Mouse (Mus musculus) midbrain, embryonic 10.5 days (tissue): ENCODE data around the gene Preb. TPM values are rescaled to one million over a fixed set of nuclear protein-coding genes. Genes with fewer than 3 reads are reported as not detected.
A peak's percentile ranks its signal among the peaks of the same experiment; 100 is the strongest.

Experiments used
- DNase-seq: peaks from one replicate; pipeline ENCODE4 v3.0.0-alpha.2; 2017; ENCODE audit warnings: low spot score
- H3K27ac ChIP-seq: fragments of 300-500 bp; sonication (generic); replicated peaks from 2 replicates; pipeline ENCODE4 v1.5.1; 2016; ENCODE audit warnings: mild to moderate bottlenecking
- H3K27me3 ChIP-seq: fragments of 300-500 bp; sonication (generic); 2 replicates; pipeline ENCODE4 v1.6.1; 2016; ENCODE audit warnings: low read depth, mild to moderate bottlenecking; ENCODE audit not compliant: poor library complexity, severe bottlenecking
- H3K36me3 ChIP-seq: fragments of 300-500 bp; sonication (generic); 2 replicates; pipeline ENCODE4 v1.6.1; 2016; ENCODE audit warnings: mild to moderate bottlenecking, moderate library complexity
- H3K4me1 ChIP-seq: fragments of 300-500 bp; sonication (generic); 2 replicates; pipeline ENCODE4 v1.6.1; 2016
- H3K4me3 ChIP-seq: fragments of 300-500 bp; sonication (generic); 2 replicates; pipeline ENCODE4 v1.5.1; 2016; ENCODE audit warnings: mild to moderate bottlenecking, moderate library complexity
- H3K9me3 ChIP-seq: fragments of 300-500 bp; sonication (generic); replicated peaks from 2 replicates; pipeline ENCODE4 v1.6.1; 2016; ENCODE audit warnings: mild to moderate bottlenecking
- WGBS: fragments of 180-500 bp; shearing (Covaris S2); methylation state at CpG from one replicate; pipeline ENCODE4 v1.1.7; 2016; 5-methylcytosine and 5-hydroxymethylcytosine counted together
- polyA plus RNA-seq: library from polyadenylated mRNA; unstranded; fragments of >200 nt; fragmentation: Nextera tagmentation; extraction: Ambion mirVana; gene quantifications from 2 replicates; pipeline ENCODE4 v1.2.1, GENCODE M21; 2016

The Preb gene
- polyA plus RNA-seq, 1 experiment from 2014 or later: 138 TPM

DNA sequence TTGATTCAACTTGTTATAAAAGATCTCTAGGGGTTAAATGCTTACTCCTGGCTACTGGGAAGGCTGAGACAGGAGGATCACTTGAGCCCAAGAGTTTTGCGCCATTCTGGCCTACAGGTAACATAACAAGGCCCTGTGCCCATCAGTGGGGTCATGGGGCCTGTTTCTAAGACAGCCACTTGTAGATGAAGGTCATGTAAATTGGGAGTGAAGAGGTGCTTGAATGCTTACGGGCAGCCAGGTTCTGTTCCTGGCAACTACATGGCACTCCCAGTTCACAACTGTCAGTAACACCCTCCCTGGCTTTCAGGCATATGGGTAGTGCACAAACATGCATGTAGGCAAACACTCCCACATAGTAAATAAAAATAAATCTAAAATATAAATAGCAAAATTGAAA, 9.2 kb downstream of the Preb start:
- H3K4me1 ChIP-seq: peaks cover 23% of the 10 kb centered on the region
- H3K9me3 ChIP-seq: no peaks in the 10 kb centered on the region
- DNase-seq: no peak
- H3K27ac ChIP-seq: no peak overlapping the region
- H3K4me3 ChIP-seq: 0 out of 2 replicates have a peak overlapping the region, but pooled peaks have one; percentile 59
- whole genome bisulfite sequencing: 94% methylated on average over 2 of the region's 2 CpGs
- H3K36me3 ChIP-seq: peaks cover 44% of the 10 kb centered on the region
- peaks cover 31% of the 10 kb centered on the region for H3K27me3 ChIP-seq

DNA sequence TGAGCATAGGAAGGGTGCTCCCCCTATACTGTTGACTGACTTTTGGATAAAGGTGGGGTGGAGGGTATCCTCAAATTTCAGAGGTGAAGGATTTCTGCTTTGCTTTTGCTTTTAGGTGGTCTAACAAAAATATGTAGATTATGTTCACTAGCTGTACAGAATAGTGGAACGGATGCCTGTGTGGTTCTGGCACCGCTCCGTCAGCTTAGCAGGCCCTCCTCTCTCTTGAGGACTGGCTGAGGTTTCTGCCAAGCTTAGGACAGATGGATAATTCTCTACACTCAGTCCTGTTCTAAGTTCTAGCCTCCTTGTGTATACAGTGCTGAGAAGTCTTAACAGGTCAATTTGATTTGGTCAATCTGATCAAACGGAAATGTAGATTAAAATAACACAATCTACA, 9.7 kb downstream of the Preb start:
- WGBS: 72% methylated on average over 4 of the region's 4 CpGs
- Histone ChIP-seq H3K27ac (no peak overlapping the region), H3K4me3 (peak overlapping the region; percentile 59), H3K4me1 (peaks cover 25% of the 10 kb centered on the region), H3K36me3 (peaks cover 40% of the 10 kb centered on the region), H3K27me3 (peaks cover 36% of the 10 kb centered on the region), H3K9me3 (no peaks in the 10 kb centered on the region)
- no peak for DNase-seq

DNA sequence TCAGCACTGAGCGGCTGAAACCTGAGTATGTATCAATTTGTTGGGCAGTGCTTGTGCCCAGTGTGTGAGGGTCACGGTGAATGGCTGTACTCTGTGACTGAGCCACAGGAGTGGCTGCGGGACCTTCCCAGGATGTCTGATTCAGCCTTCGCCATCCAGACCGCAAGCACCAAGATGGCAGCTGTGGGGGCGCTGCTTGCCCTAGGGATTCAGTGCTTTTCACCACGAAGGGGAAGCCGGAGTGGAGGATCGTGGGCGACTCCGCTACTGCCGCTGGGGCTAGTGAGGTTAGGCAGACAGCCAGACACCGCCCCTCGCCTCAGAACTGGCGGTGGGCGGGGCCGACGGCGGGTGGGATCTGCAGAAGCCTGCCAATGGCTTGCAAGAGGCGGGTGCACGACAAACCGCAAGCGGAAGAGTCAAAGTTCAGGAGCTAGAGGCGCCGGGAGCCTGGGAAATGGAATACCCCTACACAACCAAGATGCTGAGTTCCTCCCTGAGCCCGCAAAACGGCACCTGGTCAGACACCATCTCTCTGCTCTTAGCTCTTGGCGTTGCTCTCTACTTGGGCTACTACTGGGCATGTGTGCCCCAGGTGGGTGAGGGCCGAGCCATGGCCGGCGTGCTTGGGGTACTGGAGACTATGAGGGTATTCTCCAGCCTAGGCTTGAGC, 10.4 kb downstream of the Preb start:
- H3K27ac ChIP-seq: peak overlapping the region; percentile 81
- peaks cover 32% of the 10 kb centered on the region for H3K4me1 ChIP-seq
- peaks cover 33% of the 10 kb centered on the region for H3K36me3 ChIP-seq
- peak overlapping the region; percentile 59 for H3K4me3 ChIP-seq
- H3K27me3 ChIP-seq: peaks cover 43% of the 10 kb centered on the region
- peak; percentile 94 for DNase-seq
- under 1% methylated on average over 31 of the region's 31 CpGs for WGBS
- no peaks in the 10 kb centered on the region for H3K9me3 ChIP-seq

DNA sequence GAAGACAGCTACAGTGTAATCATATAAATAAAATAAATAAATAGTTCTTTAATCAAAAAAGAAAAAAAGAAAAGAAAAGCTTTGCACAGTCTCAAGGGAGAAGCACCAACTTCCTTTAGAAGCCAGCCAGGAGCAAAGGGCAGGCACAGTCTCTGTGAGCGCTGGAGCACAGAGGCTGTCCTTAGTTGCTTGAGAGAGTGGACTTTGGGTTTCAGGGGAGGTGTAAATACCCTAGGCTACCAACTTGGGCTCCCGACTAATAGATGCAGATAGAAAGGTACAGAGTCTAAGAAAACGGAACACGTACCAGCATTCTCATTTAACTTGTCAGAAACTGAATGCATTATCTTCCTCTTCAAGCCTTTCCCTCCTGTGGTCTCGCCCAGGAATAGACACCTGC, 11.5 kb downstream of the Preb start:
- H3K9me3 ChIP-seq: no peaks in the 10 kb centered on the region
- WGBS: 74% methylated on average over 5 of the region's 5 CpGs

DNA sequence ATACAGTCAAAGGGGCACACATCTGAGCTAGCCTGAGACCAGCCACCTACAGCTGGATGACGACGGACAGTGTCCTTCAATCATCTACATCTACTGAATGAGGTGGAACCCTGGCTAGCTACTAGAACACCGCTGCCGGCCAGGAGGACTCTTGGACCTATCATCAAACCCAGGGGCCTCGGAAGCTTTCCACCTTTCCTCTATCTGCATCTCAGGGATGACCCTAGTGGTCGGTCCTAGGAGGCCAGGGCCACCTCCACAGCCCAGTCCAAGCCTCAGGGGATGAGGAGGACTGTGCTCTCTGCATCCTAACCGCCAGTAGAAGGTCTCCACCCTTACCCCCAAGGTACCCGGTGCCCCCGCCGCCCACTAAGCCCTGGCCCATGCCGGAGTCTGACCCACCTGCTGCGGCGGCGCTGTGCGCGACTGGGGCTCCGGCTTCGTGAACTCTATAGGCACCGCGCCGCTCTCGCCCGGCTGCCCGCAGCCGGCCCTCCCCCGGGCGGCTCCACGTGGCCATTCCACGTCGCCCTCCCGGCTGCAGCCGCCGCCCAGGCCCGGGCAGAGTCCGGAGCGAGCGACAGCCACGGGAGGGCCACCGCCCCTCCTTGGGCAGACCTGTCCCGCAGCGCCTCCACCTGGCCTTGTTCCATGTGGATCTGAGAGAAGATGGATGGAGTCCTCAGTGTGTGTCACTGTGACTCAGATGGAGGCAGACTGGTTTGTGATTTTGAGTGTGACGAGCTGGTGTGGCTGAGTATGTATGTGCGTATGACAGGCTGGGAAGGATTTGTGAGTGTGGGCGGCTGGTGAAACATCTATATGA, 15.0 kb downstream of the Preb start, which contains the start of gene Cgref1:
TSS of gene Cgref1 (minus strand) at position 636 of the 826 bp plus-strand sequence.
- WGBS: 5% methylated on average over 44 of the region's 44 CpGs
- Histone ChIP-seq H3K36me3 (no peaks in the 10 kb centered on the region), H3K4me1 (peaks cover 28% of the 10 kb centered on the region), H3K27me3 (peaks cover 51% of the 10 kb centered on the region), H3K9me3 (no peaks in the 10 kb centered on the region), H3K4me3 (peak within 1 kb of the TSS; percentile 64), H3K27ac (peak within 1 kb of the TSS; percentile 81)
- peak; percentile 60 for DNase-seq

More for the DNA sequence above, 11.5 kb downstream of the Preb start:
- Histone ChIP-seq H3K36me3 (peaks cover 21% of the 10 kb centered on the region), H3K27me3 (peaks cover 51% of the 10 kb centered on the region), H3K27ac (no peak overlapping the region), H3K4me1 (peaks cover 36% of the 10 kb centered on the region), H3K4me3 (no peak overlapping the region)
- DNase-seq: no peak

DNA sequence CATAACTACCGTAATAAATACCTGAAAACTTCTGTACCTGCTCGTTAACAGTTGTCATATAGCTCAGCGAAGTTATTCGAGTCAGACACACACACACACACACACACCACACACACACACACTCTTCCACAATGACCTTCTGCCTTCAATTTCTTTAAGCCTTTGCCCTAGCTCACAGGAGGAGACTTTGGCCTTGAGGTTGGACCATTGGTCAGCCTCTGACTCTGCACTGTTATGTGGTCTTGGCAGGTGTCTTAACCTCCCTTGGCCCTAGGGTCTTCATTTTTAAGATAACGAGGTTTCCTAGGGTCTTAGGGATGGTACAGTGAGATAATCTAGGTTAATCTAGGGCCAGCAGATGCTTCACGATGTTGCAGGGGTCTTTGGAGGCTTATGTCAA, 15.8 kb downstream of the Preb start:
- 90% methylated on average over 6 of the region's 6 CpGs for WGBS
- Histone ChIP-seq H3K27ac (no peak overlapping the region), H3K9me3 (no peaks in the 10 kb centered on the region), H3K4me3 (0 out of 2 replicates have a peak overlapping the region, but pooled peaks have one; percentile 64), H3K4me1 (peaks cover 20% of the 10 kb centered on the region), H3K36me3 (no peaks in the 10 kb centered on the region), H3K27me3 (peaks cover 51% of the 10 kb centered on the region)
- DNase-seq: no peak

DNA sequence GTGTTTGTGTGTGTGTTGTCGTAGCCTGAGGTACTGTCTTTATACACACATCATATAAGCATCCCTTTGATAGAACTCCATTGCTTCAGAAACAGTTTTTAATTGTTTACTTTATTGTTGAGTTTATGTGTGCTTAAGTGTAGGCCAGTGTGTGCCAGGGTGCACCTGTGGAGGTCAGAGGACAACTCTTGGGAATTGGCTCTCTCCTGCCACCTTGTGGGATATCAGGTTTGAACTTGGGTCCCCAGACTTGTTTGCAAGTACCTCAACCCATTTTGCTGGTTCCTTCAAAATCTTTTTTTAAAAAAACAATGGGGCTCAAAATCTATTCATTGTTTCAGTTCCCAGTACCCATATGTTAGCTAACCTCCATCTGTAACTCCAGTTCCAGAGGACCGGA, 17.2 kb downstream of the Preb start:
- 91% methylated on average over 2 of the region's 2 CpGs for WGBS
- H3K4me3 ChIP-seq: no peak overlapping the region

DNA sequence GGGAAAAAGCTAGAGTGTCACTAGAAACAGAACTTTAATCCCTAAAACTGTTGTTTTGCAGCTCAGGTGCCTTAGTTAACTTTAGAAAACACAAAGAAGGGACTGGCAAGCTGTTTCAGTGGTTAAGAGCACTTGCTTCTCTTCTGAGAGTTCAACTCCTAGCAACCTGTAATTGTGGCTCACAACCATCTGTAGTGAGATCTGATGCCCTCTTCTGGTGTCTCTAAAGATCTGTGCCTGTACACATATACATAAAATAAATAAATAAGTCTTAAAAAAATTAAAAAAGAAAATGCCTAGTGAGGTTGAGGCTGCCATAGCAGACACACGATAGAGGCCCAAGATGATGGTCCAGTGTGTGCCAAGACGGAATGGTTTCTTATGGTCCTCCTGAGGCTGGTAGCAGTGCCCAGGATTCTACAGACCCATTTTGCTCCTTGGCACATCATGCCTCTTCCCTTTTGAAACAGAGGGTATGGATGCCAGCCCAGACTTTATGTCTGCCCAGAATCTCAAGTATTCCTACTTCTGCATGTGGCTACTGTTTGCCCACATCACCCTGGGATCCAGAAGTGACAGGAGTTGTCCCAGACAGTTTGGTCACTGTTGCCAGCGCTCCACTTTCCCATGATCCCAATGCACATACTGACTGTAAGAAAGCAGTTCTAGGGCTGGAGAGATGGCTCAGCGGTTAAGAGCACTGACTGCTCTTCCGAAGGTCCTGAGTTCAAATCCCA, 25.3 kb downstream of the Preb start:
- Histone ChIP-seq H3K27me3 (no peaks in the 10 kb centered on the region), H3K4me1 (no peaks in the 10 kb centered on the region), H3K4me3 (no peak overlapping the region), H3K27ac (no peak overlapping the region), H3K36me3 (no peaks in the 10 kb centered on the region), H3K9me3 (no peaks in the 10 kb centered on the region)
- DNase-seq: no peak
- 86% methylated on average over 5 of the region's 5 CpGs for WGBS

More for the DNA sequence above, 17.2 kb downstream of the Preb start:
- no peaks in the 10 kb centered on the region for H3K36me3 ChIP-seq
- H3K4me1 ChIP-seq: peaks cover 13% of the 10 kb centered on the region
- H3K27me3 ChIP-seq: peaks cover 39% of the 10 kb centered on the region
- DNase-seq: no peak
- no peaks in the 10 kb centered on the region for H3K9me3 ChIP-seq
- no peak overlapping the region for H3K27ac ChIP-seq

DNA sequence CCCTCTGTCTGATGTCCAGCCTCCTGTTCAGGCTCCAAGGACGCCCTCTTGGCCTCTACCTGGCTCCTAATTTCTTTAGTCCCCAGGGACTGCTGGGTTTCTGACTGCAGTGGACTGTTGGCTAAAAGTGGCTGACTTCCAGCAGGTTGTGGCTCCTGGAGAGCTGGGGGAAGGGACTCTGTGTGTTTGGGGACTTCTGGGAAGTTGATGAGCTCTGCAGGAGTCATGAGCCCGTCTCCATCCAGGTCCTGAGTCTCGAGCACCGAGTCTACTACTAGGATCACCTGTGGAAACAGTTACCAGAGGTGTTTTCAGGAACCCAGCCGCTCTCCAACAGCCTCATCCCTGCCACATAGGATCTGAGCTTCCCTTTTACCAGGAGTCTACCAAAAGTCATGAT, 26.5 kb downstream of the Preb start:
- DNase-seq: no peak
- no peaks in the 10 kb centered on the region for H3K36me3 ChIP-seq
- no peaks in the 10 kb centered on the region for H3K4me1 ChIP-seq
- 68% methylated on average over 5 of the region's 5 CpGs for WGBS
- no peaks in the 10 kb centered on the region for H3K9me3 ChIP-seq
- no peak overlapping the region for H3K27ac ChIP-seq
- H3K27me3 ChIP-seq: no peaks in the 10 kb centered on the region
- no peak overlapping the region for H3K4me3 ChIP-seq

DNA sequence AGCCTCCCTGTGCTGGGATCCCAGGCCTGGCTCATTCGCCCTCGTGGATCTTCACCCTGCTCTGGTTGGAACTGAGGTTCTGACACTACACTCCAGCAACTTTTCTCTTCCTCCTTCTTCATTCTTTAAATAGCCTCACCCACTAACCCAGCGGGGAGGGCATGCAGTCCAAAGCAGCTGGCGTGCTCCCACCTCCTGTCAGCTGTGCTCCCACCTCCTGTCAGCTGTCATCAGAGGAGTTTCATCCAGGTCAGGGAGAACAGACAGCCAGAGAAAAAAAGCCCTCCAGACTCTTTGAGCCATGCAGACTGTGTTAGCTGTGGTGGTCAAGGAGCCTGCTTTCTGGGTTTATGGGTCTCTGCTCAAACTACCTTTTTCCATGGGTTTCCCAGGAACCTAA, 28.8 kb downstream of the Preb start:
- Histone ChIP-seq H3K4me3 (no peak overlapping the region), H3K27ac (no peak overlapping the region), H3K4me1 (0 out of 2 replicates have a peak, but pooled peaks cover 6% of the 10 kb centered on the region), H3K9me3 (no peaks in the 10 kb centered on the region), H3K36me3 (no peaks in the 10 kb centered on the region), H3K27me3 (no peaks in the 10 kb centered on the region)
- WGBS: 89% methylated on average over 4 of the region's 4 CpGs
- no peak for DNase-seq

DNA sequence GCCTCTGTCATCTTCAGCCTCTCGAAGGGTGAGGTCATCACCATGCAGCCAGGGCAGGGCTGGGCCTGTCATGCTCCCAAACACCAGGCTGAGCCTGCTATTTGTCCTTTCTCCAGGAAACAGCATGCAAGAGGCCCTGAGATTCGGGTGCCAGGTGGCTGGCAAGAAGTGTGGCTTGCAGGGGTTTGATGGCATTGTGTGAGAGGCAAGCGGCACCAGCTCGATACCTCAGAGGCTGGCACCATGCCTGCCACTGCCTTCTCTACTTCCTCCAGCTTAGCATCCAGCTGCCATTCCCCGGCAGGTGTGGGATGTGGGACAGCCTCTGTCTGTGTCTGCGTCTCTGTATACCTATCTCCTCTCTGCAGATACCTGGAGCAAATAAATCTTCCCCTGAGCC, 29.3 kb downstream of the Preb start:
- Histone ChIP-seq H3K36me3 (no peaks in the 10 kb centered on the region), H3K4me3 (no peak overlapping the region), H3K9me3 (no peaks in the 10 kb centered on the region), H3K4me1 (0 out of 2 replicates have a peak, but pooled peaks cover 6% of the 10 kb centered on the region), H3K27me3 (no peaks in the 10 kb centered on the region), H3K27ac (no peak overlapping the region)
- DNase-seq: no peak
- 92% methylated on average over 6 of the region's 6 CpGs for WGBS

DNA sequence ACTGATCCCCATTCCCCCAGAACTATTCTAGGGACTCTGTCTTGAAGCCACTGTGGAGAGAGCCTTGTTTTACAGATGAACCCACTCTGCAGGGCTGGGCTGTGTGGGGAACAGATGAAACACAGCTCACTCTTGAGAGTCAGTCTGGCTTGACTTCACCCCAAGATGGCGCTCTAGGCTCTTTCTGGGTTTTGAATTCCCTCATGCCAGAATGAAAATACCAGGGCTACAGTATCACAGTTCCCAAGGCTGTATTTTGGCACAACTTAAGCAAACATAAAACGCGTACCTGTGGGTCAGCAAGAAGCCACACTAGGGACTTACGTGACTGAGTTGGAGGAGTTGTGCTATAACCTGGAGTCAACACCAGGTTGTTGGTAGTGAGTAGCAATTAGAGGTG, 30.0 kb downstream of the Preb start:
- Histone ChIP-seq H3K27me3 (peaks cover 3% of the 10 kb centered on the region; the same call in 1 of the 2 replicates), H3K9me3 (no peaks in the 10 kb centered on the region), H3K4me1 (0 out of 2 replicates have a peak, but pooled peaks cover 6% of the 10 kb centered on the region), H3K4me3 (no peak overlapping the region), H3K27ac (no peak overlapping the region), H3K36me3 (no peaks in the 10 kb centered on the region)
- WGBS: 47% methylated on average over 4 of the region's 4 CpGs
- peak; percentile 48 for DNase-seq
